Mouse (Mus musculus) lung, postnatal 0 days (tissue): ENCODE results near the gene Gtf2ird1.
"Not testable (repeated sequence)": the region's sequence is repeated elsewhere in the genome, so short reads cannot be mapped to it uniquely, and the experiment has no call there.

Source experiments
- CTCF ChIP-seq: IDR thresholded peaks from 2 replicates; pipeline ENCODE4 v1.5.1; 2016; ENCODE audit warnings: antibody characterized with exemption, mild to moderate bottlenecking
- EP300 ChIP-seq: IDR thresholded peaks from 2 replicates; pipeline ENCODE4 v1.6.1; 2016; ENCODE audit warnings: antibody characterized with exemption, mild to moderate bottlenecking, control low read depth

- not testable (repeated sequence) for TF ChIP-seq EP300, CTCF
Measured at GRCm38 (mm10) chr5:134446755-134447154, 9.8 kb downstream of the Gtf2ird1 start.
